Mouse (Mus musculus): Measurements from ENCODE around the gene Itpk1.

DNA sequence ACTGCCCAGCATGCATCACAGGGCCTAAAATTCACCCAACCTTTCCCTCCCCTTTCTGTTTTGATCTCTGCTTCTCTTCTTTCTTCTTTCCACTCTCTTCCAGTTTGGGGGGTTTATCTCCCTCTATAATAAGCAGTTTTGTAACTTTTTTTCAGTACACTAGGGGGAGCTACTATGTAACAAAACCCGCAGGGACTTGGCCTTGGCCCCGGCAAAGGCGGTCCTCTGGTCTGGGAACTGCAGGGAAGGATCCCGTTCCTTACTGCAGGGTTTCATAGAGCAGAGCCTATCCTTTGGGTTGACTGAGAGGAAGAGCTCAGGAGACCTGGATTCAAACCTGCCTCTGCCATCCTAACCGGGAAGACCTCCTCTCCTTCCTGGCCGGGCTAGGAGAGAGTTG, 180.0 kb downstream of the Itpk1 start:
- TF ChIP-seq CTCF (IDR thresholded peaks at IDR 0.05): peak; percentile 58
- TF ChIP-seq EP300 (IDR thresholded peaks at IDR 0.05): no peak
